In genomic region chr15:96201273-96201672, GRCm38 (mm10) we compare ENCODE assay signal across 28 mouse cellular contexts.
DNase-seq lines count a peak whose midpoint lies in the region; ATAC-seq and TF ChIP-seq lines count a peak whose summit lies in the region.
"Had no signal": no experiment of that assay in that cellular context is flagged by ENCODE, and none has a peak within 500 bp of the region (broad histone marks: within the 10 kb centered on the region; RNA-seq: fewer than 3 reads in every experiment).

No protein-coding gene starts in this region.

- H3K4me1 ChIP-seq in midbrain, embryonic 14.5 days (ENCODE audit: control insufficient read depth, insufficient read depth, low read length), result no peaks in the 10 kb centered on the region
- H3K4me1 ChIP-seq in midbrain, embryonic 11.5 days (ENCODE audit: control insufficient read depth, insufficient read depth, low read length), result no peaks in the 10 kb centered on the region
- H3K4me1 ChIP-seq: forebrain, embryonic 12.5 days; heart, embryonic 10.5 days; limb, embryonic 10.5 days; limb, embryonic 15.5 days; liver, embryonic 13.5 days; megakaryocyte, embryonic 14.5 days had no signal

- no peak for TF ChIP-seq POLR2A in brain, embryonic 14.5 days (IDR thresholded peaks at IDR 0.05; ENCODE audit: borderline replicate concordance, extremely low read depth, insufficient read depth, insufficient read length, poor library complexity, severe bottlenecking)

- no peak for ATAC-seq in midbrain, embryonic 14.5 days (ENCODE audit: low FRiP score, low TSS enrichment)
- no peak for ATAC-seq in midbrain, embryonic 11.5 days (ENCODE audit: low FRiP score)
- ATAC-seq: activated CD4-positive, CD25-positive, alpha-beta regulatory T cell, adult 4 months; CD4-positive, CD25-positive, alpha-beta regulatory T cell, adult 4 months; intestine, postnatal 0 days; midbrain, embryonic 13.5 days had no signal

- H3K36me3 ChIP-seq in midbrain, embryonic 14.5 days (ENCODE audit: control insufficient read depth, insufficient read depth, low read length), result no peaks in the 10 kb centered on the region
- no peaks in the 10 kb centered on the region for H3K36me3 ChIP-seq in midbrain, embryonic 11.5 days (ENCODE audit: control insufficient read depth, insufficient read depth, low read length)
- H3K36me3 ChIP-seq: forebrain, embryonic 12.5 days; heart, embryonic 10.5 days; heart, embryonic 15.5 days; limb, embryonic 10.5 days; limb, embryonic 15.5 days; liver, embryonic 13.5 days; midbrain, embryonic 13.5 days had no signal

- H3K27ac ChIP-seq in midbrain, embryonic 14.5 days (replicated peaks; ENCODE audit: low read depth, low read length), result no peak overlapping the region
- no peak overlapping the region for H3K27ac ChIP-seq in midbrain, embryonic 11.5 days (ENCODE audit: low read depth, low read length)
- H3K27ac ChIP-seq: forebrain, embryonic 12.5 days; heart, embryonic 10.5 days; heart, embryonic 15.5 days; hindbrain, embryonic 14.5 days; limb, embryonic 10.5 days; limb, embryonic 15.5 days; liver, embryonic 13.5 days; midbrain, embryonic 13.5 days had no signal

- no peaks in the 10 kb centered on the region for H3K9me3 ChIP-seq in midbrain, embryonic 14.5 days (ENCODE audit: control insufficient read depth, low read length)
- no peaks in the 10 kb centered on the region for H3K9me3 ChIP-seq in midbrain, embryonic 11.5 days (ENCODE audit: control insufficient read depth, low read length)
- H3K9me3 ChIP-seq: forebrain, embryonic 12.5 days; heart, embryonic 10.5 days; heart, embryonic 15.5 days; limb, embryonic 10.5 days; limb, embryonic 15.5 days; liver, embryonic 13.5 days; megakaryocyte, embryonic 14.5 days; midbrain, embryonic 13.5 days had no signal

- H3K9ac ChIP-seq in midbrain, embryonic 14.5 days (replicated peaks; ENCODE audit: low read length), result no peak overlapping the region
- no peak overlapping the region for H3K9ac ChIP-seq in midbrain, embryonic 11.5 days (ENCODE audit: low read length)
- H3K9ac ChIP-seq: forebrain, embryonic 12.5 days; heart, embryonic 15.5 days; hindbrain, embryonic 14.5 days; limb, embryonic 15.5 days; liver, embryonic 13.5 days; midbrain, embryonic 13.5 days had no signal

- H3K4me3 ChIP-seq in midbrain, embryonic 14.5 days (replicated peaks; ENCODE audit: low read depth, low read length), result no peak overlapping the region
- H3K4me3 ChIP-seq in midbrain, embryonic 11.5 days (ENCODE audit: low read depth, low read length), result no peak overlapping the region
- H3K4me3 ChIP-seq: erythroblast, embryonic 14.5 days; forebrain, embryonic 12.5 days; heart, embryonic 10.5 days; heart, embryonic 15.5 days; limb, embryonic 10.5 days; limb, embryonic 15.5 days; liver, embryonic 13.5 days; megakaryocyte, embryonic 14.5 days; midbrain, embryonic 13.5 days had no signal

- DNase-seq in cerebellum, postnatal 14 days, result peak; percentile 28 to 40
- DNase-seq in cerebellum, postnatal 25 days, result no peak
- peak; percentile 62 for DNase-seq in midbrain, embryonic 14.5 days
- no peak for DNase-seq in midbrain, embryonic 11.5 days (ENCODE audit: low spot score, missing footprints)
- DNase-seq in brain, embryonic 14.5 days (ENCODE audit: low read depth), result peak; percentile 70
- DNase-seq in spleen, adult 18-20 months, result no peak
- DNase-seq in B cell, adult 2 months, result no peak
- DNase-seq: adrenal gland, adult 2 months; adrenal gland, postnatal 36 days; cerebellum, adult 9-10 months; kidney, adult 9 months; kidney, postnatal 10 days; layer of hippocampus, adult 9-11 months; liver, embryonic 13.5 days; lung, adult 18-20 months; thymus, postnatal 14 days had no signal

- H3K27me3 ChIP-seq in midbrain, embryonic 14.5 days (ENCODE audit: control insufficient read depth, insufficient read depth, low read length), result no peaks in the 10 kb centered on the region
- H3K27me3 ChIP-seq in midbrain, embryonic 11.5 days (ENCODE audit: control insufficient read depth, insufficient read depth, low read length), result no peaks in the 10 kb centered on the region
- H3K27me3 ChIP-seq: forebrain, embryonic 12.5 days; heart, embryonic 15.5 days; limb, embryonic 15.5 days; liver, embryonic 13.5 days; megakaryocyte, embryonic 14.5 days; midbrain, embryonic 13.5 days had no signal

- H3K4me2 ChIP-seq in midbrain, embryonic 14.5 days (ENCODE audit: low read length), result no peak overlapping the region
- no peak overlapping the region for H3K4me2 ChIP-seq in midbrain, embryonic 11.5 days
- H3K4me2 ChIP-seq: forebrain, embryonic 12.5 days; heart, embryonic 15.5 days; hindbrain, embryonic 14.5 days; limb, embryonic 15.5 days; liver, embryonic 13.5 days; midbrain, embryonic 13.5 days had no signal

- no peak for TF ChIP-seq CTCF in brain, embryonic 14.5 days (IDR thresholded peaks at IDR 0.05; ENCODE audit: borderline replicate concordance, extremely low read depth, insufficient read depth, insufficient read length)

- 41% methylated on average over 3 of the region's 3 CpGs for WGBS in midbrain, embryonic 14.5 days
- WGBS in midbrain, embryonic 11.5 days, result 76% methylated on average over 3 of the region's 3 CpGs

Comparison
In these comparisons a context has a peak if more than half of its experiments do, and no peak if none do; other contexts are left out.
1. DNase-seq: peak in cerebellum, postnatal 14 days (2 of 2), midbrain, embryonic 14.5 days (single experiment) and brain, embryonic 14.5 days (single experiment); none in cerebellum, postnatal 25 days (0 of 2), midbrain, embryonic 11.5 days (single experiment), spleen, adult 18-20 months (0 of 2) and B cell, adult 2 months (0 of 2).